Mouse (Mus musculus) stomach, embryonic 14.5 days (tissue): ENCODE measurements at regions not wholly inside any gene's neighbourhood (a gene's known extent, or its start where the extent isn't known, plus 50 kb on each side); places are given as distances from the start of the nearest gene placed in this dataset.

Experiments used
- ATAC-seq: fragments of 200-750 bp; cut with Nextera tagmentation; 2 replicates; pipeline ENCODE4 v1.8.0; 2017; ENCODE audit warnings: low read depth, moderate TSS enrichment; ENCODE audit not compliant: insufficient number of reproducible peaks, insufficient read depth, low FRiP score
- H3K27ac ChIP-seq: fragments of 300-500 bp; sonication (generic); 2 replicates; pipeline ENCODE4 v1.5.1; 2014; ENCODE audit warnings: mild to moderate bottlenecking, low read length, moderate library complexity, mixed read lengths
- H3K27me3 ChIP-seq: fragments of 300-500 bp; sonication (generic); 2 replicates; pipeline ENCODE4 v1.6.1; 2014; ENCODE audit warnings: low read length, control low read depth, mixed read lengths; ENCODE audit not compliant: control insufficient read depth, insufficient read depth
- H3K36me3 ChIP-seq: fragments of 300-500 bp; sonication (generic); 2 replicates; pipeline ENCODE4 v1.6.1; 2014; ENCODE audit warnings: mild to moderate bottlenecking, control low read depth, low read length, moderate library complexity, mixed read lengths; ENCODE audit not compliant: control insufficient read depth, insufficient read depth
- H3K4me1 ChIP-seq: fragments of 300-500 bp; sonication (generic); 2 replicates; pipeline ENCODE4 v1.6.1; 2014; ENCODE audit warnings: low read length, control low read depth, mixed read lengths; ENCODE audit not compliant: control insufficient read depth, insufficient read depth
- H3K4me2 ChIP-seq: fragments of 300-500 bp; sonication (generic); replicated peaks from 2 replicates; pipeline ENCODE4 v1.6.1; 2014; ENCODE audit warnings: low read depth, low read length, control low read depth
- H3K4me3 ChIP-seq: fragments of 300-500 bp; sonication (generic); 2 replicates; pipeline ENCODE4 v1.5.1; 2014; ENCODE audit warnings: low read depth, low read length, control low read depth
- H3K9ac ChIP-seq: fragments of 300-500 bp; sonication (generic); replicated peaks from 2 replicates; pipeline ENCODE4 v1.6.1; 2014; ENCODE audit warnings: low read depth, mild to moderate bottlenecking, control low read depth, low read length, moderate library complexity, mixed read lengths
- H3K9me3 ChIP-seq: fragments of 300-500 bp; sonication (generic); 2 replicates; pipeline ENCODE4 v1.6.1; 2016; ENCODE audit warnings: low read depth, low read length, control low read depth; ENCODE audit not compliant: control insufficient read depth
- WGBS: fragments of 180-500 bp; shearing (Covaris S2); extraction: QIAGEN DNeasy Blood & Tissue Kit; methylation state at CpG from one replicate; pipeline ENCODE4 v1.1.7; 2014; 5-methylcytosine and 5-hydroxymethylcytosine counted together

DNA sequence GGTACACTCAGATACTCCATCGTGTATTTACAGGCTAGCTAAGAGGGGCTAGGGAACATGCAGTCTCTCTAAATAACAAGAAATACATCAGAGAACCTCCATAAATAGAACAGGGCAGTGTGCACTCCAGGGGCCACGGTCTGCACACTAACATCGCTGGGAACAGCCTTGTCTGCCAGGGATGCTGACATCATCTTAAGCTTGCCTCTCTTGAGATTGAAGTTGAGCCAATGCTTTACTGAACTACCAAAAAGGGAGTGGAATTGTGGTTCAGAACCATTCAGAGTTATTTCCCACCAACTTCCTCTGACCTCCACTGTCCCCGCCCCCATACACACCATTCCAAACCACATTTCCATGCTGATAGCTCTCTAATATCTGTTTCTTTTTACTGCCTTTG is 75.7 kb downstream of the Npy1r start:
- H3K36me3 ChIP-seq = no peaks in the 10 kb centered on the region
- no peak for ATAC-seq
- no peak overlapping the region for H3K4me3 ChIP-seq
- H3K9me3 ChIP-seq = no peaks in the 10 kb centered on the region
- WGBS = 78% methylated on average over 4 of the region's 4 CpGs
- H3K27ac ChIP-seq = no peak overlapping the region
- no peak overlapping the region for H3K4me2 ChIP-seq
- H3K27me3 ChIP-seq = no peaks in the 10 kb centered on the region
- H3K9ac ChIP-seq = no peak overlapping the region
- H3K4me1 ChIP-seq = no peaks in the 10 kb centered on the region

DNA sequence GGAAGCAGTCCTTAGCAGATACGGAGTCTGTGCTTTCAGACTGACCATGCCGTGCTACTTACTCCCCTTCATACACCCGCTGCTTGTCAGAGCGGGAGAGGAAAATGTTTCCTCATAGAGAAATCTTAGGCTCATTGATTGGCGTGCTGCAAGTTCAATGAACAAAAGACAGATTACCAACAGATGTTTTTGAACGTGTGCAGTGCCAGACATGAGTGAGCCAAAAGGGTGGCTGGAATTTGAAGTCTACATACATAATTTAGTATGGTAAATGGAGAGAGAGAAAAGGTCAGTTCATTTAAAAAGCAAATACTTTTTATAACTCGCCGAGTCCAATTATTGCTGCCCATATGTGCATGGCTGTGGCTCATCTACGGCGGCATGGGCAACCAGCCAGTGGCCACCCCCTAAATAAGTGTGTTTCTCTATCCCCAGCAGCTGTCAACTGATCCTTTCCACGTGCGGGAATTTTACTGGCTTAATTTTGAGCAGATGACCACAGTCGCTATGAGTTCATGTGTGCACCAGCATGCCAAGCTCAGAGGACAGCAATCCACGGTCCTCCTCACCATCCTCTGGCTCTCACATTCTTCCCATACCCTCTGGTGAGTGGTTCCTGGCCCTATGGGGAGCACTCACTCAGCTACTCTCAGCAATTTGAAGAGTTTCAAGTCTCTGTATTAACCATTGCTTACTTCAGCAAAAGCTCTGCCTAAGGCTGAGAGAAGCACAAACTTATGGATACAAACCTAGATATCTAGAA is 80.3 kb downstream of the Npy1r start:
- no peak overlapping the region for H3K27ac ChIP-seq

DNA sequence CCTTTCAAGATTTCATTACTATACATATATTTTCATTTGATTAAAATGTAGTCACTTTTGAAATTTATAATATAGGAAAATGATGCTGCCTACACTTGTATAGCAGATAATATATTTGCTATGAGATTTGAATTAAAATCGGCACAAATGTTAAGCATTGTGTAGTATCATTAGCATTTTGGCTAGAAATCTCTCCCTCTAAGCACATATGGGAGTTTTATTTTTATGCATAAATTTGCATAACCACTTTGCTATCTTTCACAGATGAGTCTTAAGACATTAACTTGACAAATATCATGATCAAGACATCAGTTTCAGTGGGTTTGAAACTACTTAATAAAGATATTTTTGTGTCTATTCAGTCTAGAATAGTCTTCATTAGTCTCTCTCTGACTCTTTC is 80.4 kb upstream of the Naf1 start:
- Histone ChIP-seq H3K4me2 (no peak overlapping the region), H3K9ac (no peak overlapping the region), H3K27me3 (no peaks in the 10 kb centered on the region), H3K4me1 (no peaks in the 10 kb centered on the region), H3K4me3 (no peak overlapping the region), H3K27ac (no peak overlapping the region), H3K9me3 (no peaks in the 10 kb centered on the region), H3K36me3 (no peaks in the 10 kb centered on the region)
- no peak for ATAC-seq
- WGBS = 88% methylated on average over 1 of the region's 1 CpGs

More for the DNA sequence above, 80.3 kb downstream of the Npy1r start:
- Histone ChIP-seq H3K9ac (no peak overlapping the region), H3K4me2 (no peak overlapping the region), H3K36me3 (no peaks in the 10 kb centered on the region), H3K4me1 (no peaks in the 10 kb centered on the region), H3K27me3 (no peaks in the 10 kb centered on the region), H3K4me3 (no peak overlapping the region), H3K9me3 (no peaks in the 10 kb centered on the region)
- 54% methylated on average over 14 of the region's 14 CpGs for WGBS
- no peak for ATAC-seq

DNA sequence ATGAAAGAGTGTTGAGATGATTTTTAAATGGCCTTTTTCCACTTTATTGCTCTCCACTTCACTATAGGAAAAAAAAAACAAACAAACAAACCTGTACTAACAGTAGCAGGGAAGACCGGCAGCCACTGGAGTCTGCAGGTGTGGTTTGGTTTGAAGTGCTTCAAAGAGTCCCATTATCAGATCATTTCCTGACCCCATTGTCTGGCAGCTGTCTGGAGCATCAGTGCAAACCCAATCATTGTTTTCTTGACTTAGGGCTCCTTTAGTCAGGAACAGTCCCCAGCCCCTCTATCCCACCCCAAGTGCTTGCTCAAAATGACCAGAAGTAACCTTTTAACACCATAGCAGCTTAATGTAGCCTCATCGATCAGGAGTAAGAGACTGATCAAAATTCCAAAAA is 77.4 kb upstream of the Naf1 start:
- Histone ChIP-seq H3K36me3 (no peaks in the 10 kb centered on the region), H3K27ac (no peak overlapping the region), H3K4me2 (no peak overlapping the region), H3K9ac (no peak overlapping the region), H3K9me3 (no peaks in the 10 kb centered on the region), H3K4me3 (no peak overlapping the region), H3K27me3 (no peaks in the 10 kb centered on the region), H3K4me1 (no peaks in the 10 kb centered on the region)
- no peak for ATAC-seq
- WGBS = 58% methylated on average over 2 of the region's 2 CpGs

DNA sequence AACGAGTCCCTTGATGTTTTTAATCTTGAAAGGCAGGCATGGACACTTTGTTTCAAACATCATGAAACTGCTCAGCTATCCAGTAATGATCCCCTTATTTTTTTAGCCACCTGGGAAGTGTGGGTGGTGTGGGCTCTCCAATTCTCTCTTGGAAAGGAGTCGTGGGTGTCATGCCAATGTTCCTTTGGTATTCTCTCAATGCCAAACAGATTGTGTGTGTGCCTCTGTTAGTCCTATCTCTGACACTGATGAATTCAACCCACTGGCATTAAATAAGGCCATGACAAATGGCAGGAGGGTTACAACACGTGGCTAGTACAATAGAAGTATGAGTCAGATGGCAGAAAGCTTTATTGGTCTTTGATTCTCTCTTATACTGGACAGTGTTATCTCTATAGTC is 74.0 kb upstream of the Naf1 start:
- WGBS = 57% methylated on average over 3 of the region's 3 CpGs

More for the DNA sequence above, 74.0 kb upstream of the Naf1 start:
- Histone ChIP-seq H3K36me3 (no peaks in the 10 kb centered on the region), H3K4me2 (no peak overlapping the region), H3K27me3 (no peaks in the 10 kb centered on the region), H3K4me1 (no peaks in the 10 kb centered on the region), H3K9me3 (no peaks in the 10 kb centered on the region), H3K4me3 (no peak overlapping the region), H3K27ac (no peak overlapping the region), H3K9ac (no peak overlapping the region)
- ATAC-seq = no peak
